Mouse (Mus musculus) c-Kit-positive CD71-positive TER-119-positive erythroid progenitor cells, embryonic 14.5 days (primary cell): ENCODE data around the gene Qtrt1.
A peak's percentile ranks its signal among the peaks of the same experiment; 100 is the strongest.
"Not testable (repeated sequence)": the region's sequence is repeated elsewhere in the genome, so short reads cannot be mapped to it uniquely, and the experiment has no call there.

Experiments used
- DNase-seq: peaks from one replicate; pipeline ENCODE4 v3.0.0-alpha.2; 2013; ENCODE audit warnings: low spot score

Qtrt1 gene

DNA sequence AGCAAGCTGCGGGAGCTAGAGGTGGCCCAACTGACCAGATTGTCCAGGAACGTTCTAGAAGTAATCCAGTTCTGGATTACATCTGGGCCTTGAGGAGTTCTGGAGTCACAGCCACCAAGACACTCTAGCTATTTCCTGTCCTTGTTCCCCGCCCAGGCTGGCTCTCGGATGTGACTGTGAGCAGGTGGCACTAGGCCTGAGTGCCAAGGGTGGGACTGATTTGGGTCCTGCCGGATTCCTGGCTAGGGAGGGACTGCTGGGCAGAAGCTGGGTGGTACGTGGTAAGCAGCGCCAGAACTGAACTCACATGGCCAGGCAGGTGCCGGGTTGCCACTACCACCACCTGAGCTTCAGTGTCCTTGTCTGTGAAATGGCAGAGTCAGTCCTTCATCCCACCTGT, 39.8 kb downstream of the Qtrt1 start:
- no peak for DNase-seq

DNA sequence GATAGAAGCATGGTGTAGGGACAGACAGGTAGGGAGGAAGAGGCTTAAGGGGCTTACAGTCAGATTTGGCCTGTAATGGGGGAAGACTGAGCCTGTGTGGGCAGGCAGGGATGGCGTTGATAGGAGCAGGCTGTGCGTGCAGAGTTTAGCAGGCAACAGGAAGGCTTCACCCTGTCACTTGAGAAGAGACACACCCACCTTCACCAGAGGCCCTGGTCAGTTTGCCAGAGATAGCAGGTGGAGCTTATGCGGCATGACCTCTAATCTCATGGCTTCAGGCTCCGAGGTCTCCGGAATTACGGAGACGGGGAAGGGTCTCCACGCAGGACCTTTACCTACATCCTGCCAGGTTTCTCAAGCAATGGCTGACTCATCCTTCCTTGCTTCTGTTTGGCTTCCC, 40.2 kb downstream of the Qtrt1 start:
- peak; percentile 30 for DNase-seq

DNA sequence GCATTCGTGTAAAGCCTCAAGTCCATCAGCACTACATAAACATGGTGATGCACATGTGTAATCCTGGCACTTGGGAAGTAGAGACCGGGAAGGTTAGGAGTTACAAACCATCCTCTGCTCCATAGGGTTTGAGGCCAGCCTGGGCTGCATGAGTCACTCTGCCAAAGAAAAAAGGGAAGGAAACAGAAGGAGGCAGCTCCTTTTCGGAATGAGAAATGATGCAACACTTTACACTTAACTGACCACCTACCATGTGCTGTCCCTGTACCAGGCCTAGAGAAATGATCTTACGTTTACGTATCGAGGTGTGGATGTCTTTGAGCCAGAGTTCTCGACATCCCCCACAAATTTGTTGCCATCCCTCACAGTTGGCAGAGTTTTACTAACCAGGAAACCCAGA, 41.4 kb downstream of the Qtrt1 start:
- DNase-seq: no peak

DNA sequence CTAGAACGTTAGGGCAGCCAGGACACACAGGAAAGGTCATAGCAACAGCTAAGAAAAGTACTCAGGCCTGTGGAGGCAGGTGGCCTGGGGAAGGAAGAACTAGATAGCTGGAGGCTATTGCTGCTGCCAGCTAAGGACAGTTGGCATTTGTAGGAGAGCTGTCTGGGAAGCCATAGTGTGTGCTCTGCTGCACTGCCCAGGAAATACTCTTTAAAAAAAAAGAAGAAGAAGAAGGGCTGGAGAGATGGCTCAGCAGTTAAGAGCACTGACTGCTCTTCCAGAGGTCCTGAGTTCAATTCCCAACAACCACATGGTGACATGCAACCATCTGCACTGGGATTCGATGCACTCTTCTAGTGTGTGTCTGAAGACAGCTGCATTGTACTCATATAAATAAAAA, 41.8 kb downstream of the Qtrt1 start:
- no peak for DNase-seq

DNA sequence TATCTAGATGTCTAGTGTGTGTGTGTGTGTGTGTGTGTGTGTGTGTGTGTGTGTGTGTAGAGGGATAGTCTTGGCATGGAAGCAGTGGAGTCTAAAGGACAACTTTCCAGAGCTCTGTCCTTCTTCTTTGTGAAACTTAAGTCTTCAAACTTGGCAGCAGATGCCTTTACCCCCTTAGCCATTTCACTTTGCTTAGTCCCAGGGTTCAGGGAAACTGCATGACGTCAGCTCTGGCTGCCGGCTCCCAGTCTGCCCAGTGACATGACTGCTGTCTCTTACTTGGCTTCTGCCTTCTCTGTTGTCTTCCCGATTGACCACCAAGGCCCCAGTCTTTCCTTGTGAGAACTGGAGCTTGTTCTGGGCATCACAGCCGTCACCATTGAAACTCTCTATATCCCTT, 42.9 kb downstream of the Qtrt1 start:
- no peak for DNase-seq

DNA sequence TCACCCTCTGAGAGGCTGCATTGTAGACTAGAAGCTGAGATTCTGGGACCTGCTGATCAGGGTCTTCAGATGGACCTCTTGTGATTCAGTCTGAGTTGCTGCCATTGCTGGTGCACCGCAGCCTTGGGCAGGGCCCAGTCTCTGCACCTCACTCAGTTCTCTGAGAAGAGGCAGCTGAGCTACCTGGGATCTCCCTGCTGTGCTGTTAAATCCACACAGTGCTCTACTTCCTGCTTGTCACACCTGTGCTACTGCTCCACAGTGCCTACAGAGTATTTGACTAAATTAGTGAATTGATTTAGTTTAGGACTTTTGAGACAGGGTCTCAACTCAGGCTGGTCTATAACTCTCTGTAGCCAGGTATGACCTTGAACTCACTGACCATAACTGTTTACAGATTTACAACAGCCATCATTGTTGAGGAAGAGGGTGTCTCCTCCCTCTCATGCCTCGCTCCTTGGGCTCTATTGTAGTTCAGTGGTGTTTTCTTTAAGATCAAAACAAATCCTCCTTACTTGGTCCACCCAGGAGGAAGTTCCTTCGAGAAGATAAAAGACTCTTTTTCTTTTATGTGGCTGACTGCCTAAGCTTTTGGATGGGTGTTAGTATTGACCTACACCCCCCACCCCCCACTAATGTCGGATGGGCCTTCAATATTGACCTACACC, 43.6 kb downstream of the Qtrt1 start:
- no peak for DNase-seq

DNA sequence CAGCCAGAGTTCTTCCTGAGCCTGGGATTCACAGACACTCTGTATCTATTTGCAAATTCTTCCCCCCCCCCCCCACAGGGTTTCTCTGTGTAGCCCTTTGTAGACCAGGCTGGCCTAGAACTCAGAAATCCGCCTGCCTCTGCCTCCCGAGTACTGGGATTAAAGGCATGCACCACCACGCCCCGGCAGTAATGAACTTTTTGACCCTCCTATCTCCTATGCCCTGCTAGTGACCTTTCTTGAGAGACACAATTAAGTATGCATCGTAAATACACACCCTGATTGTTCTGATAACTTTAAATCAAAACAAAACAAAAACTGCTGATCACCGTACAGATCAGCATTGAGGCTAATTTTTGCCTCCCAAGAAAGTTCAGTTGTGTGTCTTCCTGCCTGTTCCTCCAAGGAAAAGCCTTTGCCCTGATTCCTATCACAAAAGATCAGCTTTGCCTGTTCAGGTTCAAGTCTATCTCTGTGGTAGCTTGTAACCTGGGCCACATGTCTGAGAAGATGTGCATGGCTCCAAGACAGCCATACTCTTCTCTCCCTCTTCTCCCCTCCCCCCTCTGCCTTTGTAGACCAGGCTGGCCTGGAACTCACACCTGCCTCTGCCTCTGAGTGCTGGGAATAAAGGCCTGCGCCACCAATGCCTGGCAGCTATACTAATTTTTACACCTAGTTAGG, 44.8 kb downstream of the Qtrt1 start:
- DNase-seq: no peak

DNA sequence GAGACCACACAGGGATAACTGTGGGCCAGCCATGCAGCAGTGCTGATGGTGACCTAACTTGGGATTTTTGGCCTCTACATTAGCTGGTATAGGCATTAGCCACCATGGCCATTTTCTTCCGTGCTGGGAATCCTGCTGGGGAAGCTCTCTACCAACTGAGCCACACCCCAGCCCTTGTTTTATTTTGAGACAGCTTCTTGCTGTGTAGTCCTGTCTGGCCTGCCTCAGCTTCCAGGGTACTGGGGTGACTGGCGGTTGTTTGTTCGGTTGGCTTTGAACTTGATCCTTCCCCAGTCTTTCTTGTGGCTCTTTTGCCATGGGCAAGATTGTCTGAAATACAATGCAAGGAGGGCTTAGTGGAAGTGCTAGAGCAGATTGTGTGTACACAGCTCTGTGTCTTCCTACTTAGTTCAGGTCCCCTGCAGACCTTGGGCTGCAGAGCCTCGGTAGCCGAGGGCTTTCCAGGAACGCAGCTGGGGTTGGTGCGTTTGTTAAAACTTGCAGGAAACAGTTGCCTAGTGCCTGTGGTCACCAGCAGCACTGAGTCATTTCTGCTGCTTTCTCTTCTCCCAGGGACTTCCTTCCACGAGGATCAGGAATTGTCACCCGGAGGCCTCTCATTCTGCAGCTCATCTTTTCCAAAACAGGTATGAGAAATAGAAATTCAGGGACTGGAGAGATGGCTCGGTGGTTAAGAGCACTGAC, 45.4 kb downstream of the Qtrt1 start:
- DNase-seq: no peak

DNA sequence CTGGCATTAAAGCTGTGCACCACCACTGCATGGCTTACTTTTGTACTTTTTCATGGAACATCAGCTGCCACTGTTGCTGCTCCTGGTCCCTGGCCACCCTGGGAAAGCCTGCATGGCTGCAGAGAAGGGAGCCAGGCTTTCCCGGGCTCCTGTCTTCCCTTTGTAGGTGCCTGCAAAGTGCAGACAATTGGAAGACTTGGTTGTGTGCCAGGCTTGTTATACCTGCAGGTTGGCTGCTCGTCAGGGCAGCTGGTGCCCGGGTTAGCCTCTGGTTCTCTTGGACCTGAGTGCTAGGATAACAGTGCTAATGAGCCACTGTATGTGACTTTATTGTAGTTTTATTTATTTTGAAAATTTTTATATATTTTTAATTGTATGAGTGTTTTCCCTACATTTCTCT, 47.2 kb downstream of the Qtrt1 start:
- no peak for DNase-seq

DNA sequence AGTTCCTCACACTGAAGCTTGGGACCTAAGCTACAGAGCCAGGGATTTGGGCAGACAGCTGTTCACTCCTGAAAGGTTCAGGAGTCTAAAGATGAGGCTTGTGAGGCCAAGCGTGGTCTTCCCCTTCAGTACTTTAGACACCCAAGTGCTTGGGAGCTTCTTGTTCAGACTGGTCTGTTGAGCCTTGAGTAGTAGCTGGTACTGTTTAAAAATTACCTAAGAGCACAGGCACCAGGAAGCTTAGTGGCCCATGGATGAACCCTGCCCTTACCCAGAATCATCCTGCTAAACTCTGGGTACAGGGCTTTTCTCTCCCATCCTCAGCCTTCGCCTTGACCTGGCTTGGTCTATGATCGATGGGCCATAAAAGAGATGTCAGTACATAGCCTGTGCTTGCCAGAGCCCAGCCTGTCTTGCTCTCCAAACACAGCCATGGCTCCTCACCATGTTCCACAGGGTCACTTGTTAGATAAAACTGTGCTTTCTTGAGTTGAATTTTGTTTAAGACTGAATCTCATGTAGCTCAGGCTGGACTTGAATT, 48.8 kb downstream of the Qtrt1 start:
- no peak for DNase-seq

DNA sequence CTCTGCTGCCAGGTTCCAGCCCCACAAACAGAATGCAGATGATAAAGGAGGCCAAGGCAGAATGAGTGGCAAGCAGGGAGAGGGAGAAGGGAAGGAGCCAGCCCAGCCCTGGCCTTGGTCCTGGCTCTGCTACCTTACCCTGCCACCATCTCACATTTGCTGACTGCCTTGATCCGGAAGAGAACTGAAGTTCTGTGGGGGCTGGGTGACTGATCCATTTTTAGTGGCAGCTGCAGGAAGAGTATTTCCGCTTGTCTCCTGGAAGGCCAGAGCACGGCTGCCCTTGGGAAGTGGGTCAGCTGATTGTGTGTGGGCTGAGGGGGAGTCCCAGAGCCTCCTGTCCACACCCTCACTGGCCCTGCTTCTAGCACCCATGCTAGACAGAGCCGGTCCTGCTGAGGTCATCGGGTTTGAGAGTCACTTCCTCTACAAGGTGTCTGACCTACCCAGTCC, 51.5 kb downstream of the Qtrt1 start:
- no peak for DNase-seq

DNA sequence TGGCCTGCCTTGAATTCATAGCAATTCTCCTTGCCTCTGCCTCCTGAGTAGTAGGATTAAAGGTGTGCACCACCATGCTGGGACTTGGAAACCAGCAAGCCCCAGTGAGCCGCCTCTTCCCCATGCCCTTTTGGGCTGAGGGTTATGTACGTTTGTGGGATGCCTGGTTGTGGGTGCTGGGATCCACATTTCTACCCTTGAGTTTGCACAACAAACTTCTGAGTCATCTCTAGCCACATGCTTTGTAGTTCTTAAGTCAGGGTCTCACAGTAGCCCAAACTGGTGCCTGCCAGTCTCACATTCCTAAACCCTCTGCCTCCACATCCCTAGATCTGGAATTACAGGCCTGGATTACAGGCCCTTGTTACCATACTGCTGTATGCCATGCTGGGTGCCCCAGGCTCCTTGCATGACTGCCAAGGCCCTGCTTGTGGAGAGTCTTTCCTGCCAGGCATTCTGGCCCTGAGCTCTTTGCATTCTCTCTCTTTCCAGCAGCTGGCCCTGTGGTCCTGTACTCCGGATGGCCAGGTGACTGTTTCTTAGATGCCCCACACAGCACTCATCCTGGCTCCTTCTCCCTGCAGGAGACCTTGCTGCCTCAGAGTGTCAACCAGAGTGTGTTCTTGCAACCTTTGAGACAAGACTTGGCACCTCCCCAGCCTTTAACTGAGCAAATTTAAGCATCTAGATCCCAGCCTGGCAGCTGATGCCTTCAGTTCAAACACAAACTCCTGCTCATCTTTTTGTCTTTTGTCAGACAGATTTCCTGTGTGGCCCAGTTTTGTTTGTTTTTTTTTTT, 52.3 kb downstream of the Qtrt1 start:
- DNase-seq: no peak

DNA sequence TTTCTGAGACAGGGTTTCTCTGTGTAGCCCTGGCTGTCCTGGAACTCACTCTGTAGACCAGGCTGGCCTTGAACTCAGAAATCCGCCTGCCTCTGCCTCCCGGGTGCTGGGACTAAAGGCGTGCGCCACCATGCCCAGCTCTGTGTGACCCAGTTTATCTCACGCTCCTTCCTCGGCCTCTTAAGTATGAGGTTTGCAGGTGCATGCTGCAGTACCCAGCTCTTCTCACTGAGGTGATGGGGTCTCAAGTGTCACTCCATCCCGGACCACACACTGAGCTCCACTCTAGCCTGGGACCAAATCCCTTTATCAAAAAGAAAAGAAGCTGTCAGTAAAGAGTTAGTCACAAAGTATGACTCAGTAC, 52.9 kb downstream of the Qtrt1 start:
- not testable (repeated sequence) for DNase-seq

DNA sequence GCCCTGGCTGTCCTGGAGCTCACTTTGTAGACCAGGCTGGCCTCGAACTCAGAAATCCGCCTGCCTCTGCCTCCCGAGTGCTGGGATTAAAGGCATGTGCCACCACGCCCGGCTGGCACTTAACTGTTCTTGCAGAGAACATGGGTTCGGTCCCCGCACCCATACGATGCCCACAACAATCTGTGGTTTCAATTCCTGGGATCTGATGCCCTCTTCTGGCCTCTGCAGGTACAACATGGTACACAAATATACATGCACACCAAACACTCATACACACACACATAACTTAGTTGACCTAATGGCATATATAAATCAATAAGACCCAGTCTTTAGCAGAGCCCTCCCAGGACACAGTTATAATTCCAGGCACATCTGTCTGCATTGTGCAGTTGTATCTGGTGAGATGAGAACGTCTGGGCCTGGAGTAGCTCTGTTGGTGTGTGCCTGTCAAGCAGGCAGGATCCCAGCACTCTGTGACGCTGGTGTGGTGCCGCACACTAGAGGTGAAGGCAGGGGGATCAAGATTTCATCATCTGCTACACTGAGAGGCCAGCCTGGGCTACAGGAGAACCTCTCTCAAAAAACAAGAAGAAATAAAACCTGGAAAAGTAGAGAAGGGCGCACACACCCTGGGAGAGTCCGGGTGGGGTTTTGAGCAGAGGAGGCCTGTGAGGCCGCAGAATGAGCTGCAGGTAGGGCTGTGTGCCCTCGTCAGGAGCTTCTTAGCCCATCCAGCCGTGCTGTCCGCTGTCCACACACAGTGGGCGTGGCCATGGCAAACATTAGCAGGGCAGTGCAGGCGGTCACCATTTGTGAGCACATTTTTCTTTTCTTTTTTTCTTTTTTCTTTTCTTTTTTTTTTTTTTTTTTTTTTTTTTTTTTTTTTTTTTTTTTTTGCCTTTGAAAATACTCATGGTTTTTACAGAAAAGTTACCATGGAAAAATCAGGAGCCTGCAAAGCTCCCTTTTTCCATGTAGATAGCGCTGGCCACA, 57.7 kb downstream of the Qtrt1 start:
- peak; percentile 47 for DNase-seq
